Mouse (Mus musculus) embryonic facial prominence, embryonic 13.5 days (tissue): ENCODE measurements at regions not wholly inside any gene's neighbourhood (a gene's known extent, or its start where the extent isn't known, plus 50 kb on each side); places are given as distances from the start of the nearest gene placed in this dataset.
"Not testable (repeated sequence)": the region's sequence is repeated elsewhere in the genome, so short reads cannot be mapped to it uniquely, and the experiment has no call there.

Experiments used
- ATAC-seq: fragments of 200-750 bp; cut with Nextera tagmentation; 2 replicates; pipeline ENCODE4 v1.8.0; 2017; ENCODE audit warnings: low read depth; ENCODE audit not compliant: insufficient number of reproducible peaks, insufficient read depth, low FRiP score, low TSS enrichment
- H3K27ac ChIP-seq: fragments of 300-500 bp; sonication (generic); 2 replicates; pipeline ENCODE4 v1.5.1; 2015; ENCODE audit warnings: moderate library complexity, mild to moderate bottlenecking, inconsistent platforms
- H3K27me3 ChIP-seq: fragments of 300-500 bp; sonication (generic); 2 replicates; pipeline ENCODE4 v1.6.1; 2015; ENCODE audit warnings: mild to moderate bottlenecking, inconsistent platforms
- H3K36me3 ChIP-seq: fragments of 300-500 bp; sonication (generic); 2 replicates; pipeline ENCODE4 v1.6.1; 2015; ENCODE audit warnings: mild to moderate bottlenecking, inconsistent platforms
- H3K4me1 ChIP-seq: fragments of 300-500 bp; sonication (generic); 2 replicates; pipeline ENCODE4 v1.6.1; 2015; ENCODE audit warnings: inconsistent platforms
- H3K4me2 ChIP-seq: fragments of 300-500 bp; sonication (generic); 2 replicates; pipeline ENCODE4 v1.6.1; 2015; ENCODE audit warnings: moderate library complexity, mild to moderate bottlenecking, inconsistent platforms
- H3K4me3 ChIP-seq: fragments of 300-500 bp; sonication (generic); 2 replicates; pipeline ENCODE4 v1.5.1; 2015; ENCODE audit warnings: mild to moderate bottlenecking, inconsistent platforms
- H3K9ac ChIP-seq: fragments of 300-500 bp; sonication (generic); 2 replicates; pipeline ENCODE4 v1.6.1; 2015; ENCODE audit warnings: mild to moderate bottlenecking, inconsistent platforms
- H3K9me3 ChIP-seq: fragments of 300-500 bp; sonication (generic); 2 replicates; pipeline ENCODE4 v1.6.1; 2016; ENCODE audit warnings: inconsistent platforms
- WGBS: fragments of 180-500 bp; shearing (Covaris S2); methylation state at CpG from one replicate; pipeline ENCODE4 v1.1.7; 2015; ENCODE audit warnings: mixed read lengths; 5-methylcytosine and 5-hydroxymethylcytosine counted together

GRCm38 (mm10) chr10:117453406-117454170 is 73.8 kb upstream of the Cpsf6 start:
- no peak overlapping the region for H3K4me2 ChIP-seq
- no peak overlapping the region for H3K4me3 ChIP-seq
- no peaks in the 10 kb centered on the region for H3K9me3 ChIP-seq
- ATAC-seq, result no peak
- 82% methylated on average over 7 of the region's 7 CpGs for WGBS
- H3K9ac ChIP-seq, result no peak overlapping the region
- H3K27me3 ChIP-seq, result peaks cover 3% of the 10 kb centered on the region; the same call in 1 of the 2 replicates
- H3K36me3 ChIP-seq, result no peaks in the 10 kb centered on the region
- H3K4me1 ChIP-seq, result peaks cover 15% of the 10 kb centered on the region
- no peak overlapping the region for H3K27ac ChIP-seq

DNA sequence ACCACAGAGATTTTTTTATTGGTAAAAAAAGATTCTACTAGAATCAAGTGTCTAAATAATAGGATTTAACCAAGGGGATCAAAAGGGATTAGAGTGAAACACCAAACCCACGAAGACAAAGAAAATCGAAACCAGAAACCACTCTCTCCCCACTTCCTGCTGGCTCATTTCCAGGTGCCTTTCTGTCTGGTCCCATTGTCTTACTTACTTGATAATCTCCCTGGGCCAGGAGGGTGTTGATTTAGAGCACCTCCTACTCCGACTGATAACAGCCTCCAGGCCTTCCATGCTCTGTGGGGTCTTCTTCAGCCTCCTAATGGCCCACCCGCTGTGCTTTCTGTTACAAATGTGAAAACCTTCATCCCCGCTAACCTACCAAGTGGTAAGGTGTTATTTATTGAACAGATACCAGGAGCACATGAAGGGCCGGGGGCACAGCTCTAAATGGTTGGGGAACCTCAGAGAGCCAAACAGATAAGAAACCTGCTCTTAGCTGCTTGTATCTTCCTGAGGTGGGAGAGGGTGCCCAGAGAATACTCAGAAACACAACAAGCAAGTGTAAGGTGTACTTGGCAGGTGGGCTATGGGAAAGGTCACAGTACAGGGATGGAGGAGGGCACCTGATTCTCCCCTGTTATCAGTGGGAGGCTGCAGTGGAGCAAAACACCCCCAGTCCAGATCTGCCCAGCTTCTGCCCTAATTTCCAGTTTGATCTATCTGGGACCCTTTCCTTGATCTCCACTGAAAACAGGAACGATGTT is 72.6 kb upstream of the Cpsf6 start:
- no peak for ATAC-seq
- no peak overlapping the region for H3K4me3 ChIP-seq
- peaks cover 14% of the 10 kb centered on the region for H3K4me1 ChIP-seq
- H3K36me3 ChIP-seq, result no peaks in the 10 kb centered on the region
- H3K4me2 ChIP-seq, result no peak overlapping the region
- peak overlapping the region; percentile 22; the same call in 1 of the 2 replicates for H3K27ac ChIP-seq
- peaks cover 3% of the 10 kb centered on the region; the same call in 1 of the 2 replicates for H3K27me3 ChIP-seq
- 34% methylated on average over 7 of the region's 7 CpGs for WGBS
- H3K9me3 ChIP-seq, result no peaks in the 10 kb centered on the region
- no peak overlapping the region for H3K9ac ChIP-seq

- WGBS, result 89% methylated on average over 9 of the region's 9 CpGs
- H3K36me3 ChIP-seq, result no peaks in the 10 kb centered on the region
- no peak for ATAC-seq
These were observed 71.8 kb upstream of the Cpsf6 start for GRCm38 (mm10) chr10:117451396-117452185.

GRCm38 (mm10) chr10:117450631-117451030 is 70.8 kb upstream of the Cpsf6 start:
- Histone ChIP-seq H3K27ac (no peak overlapping the region), H3K36me3 (no peaks in the 10 kb centered on the region), H3K27me3 (peaks cover 3% of the 10 kb centered on the region; the same call in 1 of the 2 replicates), H3K4me1 (peaks cover 6% of the 10 kb centered on the region; the same call in 1 of the 2 replicates), H3K4me2 (no peak overlapping the region), H3K9ac (no peak overlapping the region), H3K9me3 (no peaks in the 10 kb centered on the region), H3K4me3 (no peak overlapping the region)
- WGBS, result 91% methylated on average over 4 of the region's 4 CpGs
- ATAC-seq, result no peak

More at GRCm38 (mm10) chr10:117451396-117452185, 71.8 kb upstream of the Cpsf6 start:
- H3K4me1 ChIP-seq, result peaks cover 6% of the 10 kb centered on the region; the same call in 1 of the 2 replicates
- H3K4me3 ChIP-seq, result no peak overlapping the region
- H3K4me2 ChIP-seq, result no peak overlapping the region
- H3K27me3 ChIP-seq, result peaks cover 3% of the 10 kb centered on the region; the same call in 1 of the 2 replicates
- no peak overlapping the region for H3K27ac ChIP-seq
- no peak overlapping the region for H3K9ac ChIP-seq
- H3K9me3 ChIP-seq, result no peaks in the 10 kb centered on the region

- no peak for ATAC-seq
- Histone ChIP-seq H3K9ac (no peak overlapping the region), H3K4me1 (peaks cover 6% of the 10 kb centered on the region; the same call in 1 of the 2 replicates), H3K9me3 (no peaks in the 10 kb centered on the region), H3K36me3 (no peaks in the 10 kb centered on the region), H3K4me3 (no peak overlapping the region), H3K27ac (no peak overlapping the region), H3K4me2 (no peak overlapping the region), H3K27me3 (peaks cover 3% of the 10 kb centered on the region; the same call in 1 of the 2 replicates)
- 78% methylated on average over 1 of the region's 1 CpGs for WGBS
These were observed 70.4 kb upstream of the Cpsf6 start for GRCm38 (mm10) chr10:117450240-117450569.

GRCm38 (mm10) chr10:117449416-117450239 is 69.8 kb upstream of the Cpsf6 start:
- peaks cover 3% of the 10 kb centered on the region; the same call in 1 of the 2 replicates for H3K27me3 ChIP-seq
- H3K4me3 ChIP-seq, result no peak overlapping the region
- no peaks in the 10 kb centered on the region for H3K36me3 ChIP-seq
- 88% methylated on average over 3 of the region's 3 CpGs for WGBS
- H3K9me3 ChIP-seq, result no peaks in the 10 kb centered on the region
- H3K4me2 ChIP-seq, result no peak overlapping the region
- ATAC-seq, result no peak
- H3K27ac ChIP-seq, result no peak overlapping the region
- H3K9ac ChIP-seq, result no peak overlapping the region
- peaks cover 6% of the 10 kb centered on the region; the same call in 1 of the 2 replicates for H3K4me1 ChIP-seq

DNA sequence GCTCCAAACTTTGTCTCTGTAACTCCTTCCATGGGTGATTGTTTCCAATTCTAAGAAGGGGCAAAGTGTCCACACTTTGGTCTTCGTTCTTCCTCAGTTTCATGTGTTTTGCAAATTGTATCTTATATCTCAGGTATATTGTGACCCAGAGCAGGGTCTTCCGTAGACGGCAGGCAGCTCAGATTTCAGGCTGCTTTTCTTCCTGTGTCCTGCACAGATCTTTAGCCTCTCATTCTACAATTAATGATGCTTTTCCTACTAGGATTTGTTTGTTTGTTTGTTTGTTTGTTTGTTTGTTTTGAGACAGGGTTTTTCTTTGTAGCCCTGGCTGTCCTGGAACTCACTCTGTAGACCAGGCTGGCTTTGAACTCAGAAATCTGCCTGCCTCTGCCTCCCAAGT is 69.0 kb upstream of the Cpsf6 start:
- ATAC-seq, H3K27ac ChIP-seq, H3K27me3 ChIP-seq, H3K9ac ChIP-seq, H3K4me3 ChIP-seq, H3K4me2 ChIP-seq, H3K4me1 ChIP-seq, H3K9me3 ChIP-seq, H3K36me3 ChIP-seq: not testable (repeated sequence)
- WGBS, result 90% methylated on average over 3 of the region's 3 CpGs

DNA sequence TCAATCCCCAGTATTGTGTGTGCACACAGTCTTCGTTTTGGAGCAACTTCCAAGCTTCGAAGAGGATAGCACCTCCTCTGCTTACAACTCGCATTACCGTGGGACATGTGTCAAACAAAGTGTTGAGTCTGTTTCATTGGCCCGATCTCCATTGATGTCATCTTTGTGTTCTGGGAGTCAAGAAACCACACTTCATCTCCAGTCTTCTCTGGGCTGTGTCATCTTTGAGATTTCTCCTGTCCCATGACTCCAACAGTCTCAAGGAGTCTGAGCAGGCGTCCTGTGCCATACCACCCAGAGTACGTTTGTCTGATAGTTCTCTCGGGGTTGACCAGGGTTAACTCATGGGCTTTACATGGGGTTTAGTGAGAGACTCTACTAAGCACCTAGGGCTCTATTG is 67.8 kb upstream of the Cpsf6 start:
- Histone ChIP-seq H3K27ac (no peak overlapping the region), H3K4me1 (peaks cover 6% of the 10 kb centered on the region; the same call in 1 of the 2 replicates), H3K4me3 (no peak overlapping the region), H3K9me3 (0 out of 2 replicates have a peak, but pooled peaks cover 6% of the 10 kb centered on the region), H3K36me3 (no peaks in the 10 kb centered on the region), H3K9ac (no peak overlapping the region), H3K27me3 (no peaks in the 10 kb centered on the region), H3K4me2 (no peak overlapping the region)
- no peak for ATAC-seq
- 89% methylated on average over 8 of the region's 8 CpGs for WGBS

DNA sequence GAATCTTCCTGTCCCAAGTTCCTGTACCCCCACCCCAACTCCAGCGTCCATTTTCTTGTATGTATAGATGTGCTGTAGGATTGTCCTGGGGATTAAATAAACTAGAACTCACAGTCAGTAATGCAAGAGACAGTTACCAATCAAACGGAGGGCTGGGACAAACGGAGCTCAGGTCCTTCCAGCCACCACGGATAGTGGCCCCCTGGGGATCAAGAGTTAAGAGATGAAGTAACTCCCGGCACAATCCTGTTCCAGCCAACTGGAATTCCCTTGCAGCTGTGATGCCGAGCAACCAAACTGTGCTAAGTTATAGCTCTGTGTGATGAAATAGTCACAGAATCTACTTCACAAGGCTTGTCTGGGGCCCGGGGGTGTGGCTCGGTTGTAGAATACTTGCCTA is 67.4 kb upstream of the Cpsf6 start:
- Histone ChIP-seq H3K27me3 (no peaks in the 10 kb centered on the region), H3K27ac (no peak overlapping the region), H3K4me2 (no peak overlapping the region), H3K9ac (no peak overlapping the region), H3K4me3 (no peak overlapping the region), H3K4me1 (peaks cover 1% of the 10 kb centered on the region; the same call in 1 of the 2 replicates), H3K9me3 (0 out of 2 replicates have a peak, but pooled peaks cover 6% of the 10 kb centered on the region), H3K36me3 (no peaks in the 10 kb centered on the region)
- no peak for ATAC-seq
- WGBS, result 71% methylated on average over 8 of the region's 8 CpGs

DNA sequence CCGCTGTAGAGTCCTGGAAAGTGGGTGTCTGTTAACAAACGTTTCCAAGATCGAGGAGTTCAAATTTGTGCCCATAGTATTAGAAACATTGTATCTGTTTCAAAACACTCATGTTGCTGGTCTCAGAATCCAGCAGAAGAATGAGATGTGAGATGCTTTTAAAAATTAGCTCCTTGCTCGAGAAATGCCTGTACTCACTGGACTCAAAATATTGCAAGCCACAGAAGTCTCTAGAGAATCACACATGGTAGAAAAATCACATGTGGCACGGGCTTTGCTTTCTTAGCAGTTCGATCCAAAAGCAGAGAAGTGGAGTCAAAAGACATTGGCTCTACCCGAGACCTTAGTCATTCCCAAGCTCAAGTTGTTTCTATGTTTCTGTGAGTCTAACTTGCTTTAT is 67.0 kb upstream of the Cpsf6 start:
- Histone ChIP-seq H3K9ac (no peak overlapping the region), H3K4me2 (no peak overlapping the region), H3K4me1 (0 out of 2 replicates have a peak, but pooled peaks cover under 1% of the 10 kb centered on the region), H3K27ac (no peak overlapping the region), H3K4me3 (no peak overlapping the region), H3K36me3 (no peaks in the 10 kb centered on the region), H3K27me3 (no peaks in the 10 kb centered on the region), H3K9me3 (0 out of 2 replicates have a peak, but pooled peaks cover 6% of the 10 kb centered on the region)
- 81% methylated on average over 7 of the region's 7 CpGs for WGBS
- no peak for ATAC-seq
